Mouse (Mus musculus): ENCODE results near the gene Mrpl53.

Mrpl53 gene

DNA sequence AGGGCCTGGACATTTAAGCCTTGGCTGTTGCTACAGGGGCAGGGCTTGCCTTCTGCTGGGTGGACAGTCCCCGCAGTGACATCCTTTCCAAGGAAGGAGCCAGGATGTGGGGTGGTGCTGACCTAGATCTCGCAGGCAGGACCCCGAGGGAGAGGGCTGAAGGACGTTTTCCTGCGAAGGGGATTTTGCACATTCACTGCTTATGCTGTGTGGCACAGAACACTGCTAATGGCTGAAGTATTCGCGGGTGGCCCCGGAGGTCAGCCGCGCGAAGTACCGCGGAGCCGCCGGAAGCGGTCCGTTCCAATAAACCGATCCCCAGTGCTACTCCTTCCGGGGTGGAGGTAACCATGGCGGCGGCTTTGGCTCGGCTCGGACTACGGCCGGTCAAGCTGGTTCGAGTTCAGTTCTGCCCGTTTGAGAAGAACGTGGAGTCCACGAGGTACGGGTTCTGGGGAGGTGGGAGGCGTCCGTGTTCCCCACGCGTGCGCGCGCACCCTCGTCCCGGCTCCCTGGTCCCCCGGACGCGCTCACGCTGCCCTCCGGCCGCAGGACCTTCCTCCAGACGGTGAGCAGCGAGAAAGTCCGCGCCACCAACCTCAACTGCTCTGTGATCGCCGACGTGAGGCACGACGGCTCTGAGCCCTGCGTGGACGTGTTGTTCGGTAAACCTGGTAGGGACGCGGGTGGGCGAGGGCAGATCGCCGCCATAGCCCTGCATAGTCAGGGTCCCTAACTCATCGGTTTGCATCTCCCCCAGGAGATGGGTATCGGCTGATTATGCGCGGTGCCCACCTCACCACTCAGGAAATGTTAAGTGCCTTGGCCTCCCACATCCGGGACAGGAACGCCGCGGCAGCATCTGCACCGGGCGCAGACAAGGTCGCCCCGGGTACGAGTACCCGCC lies at the start of gene Mrpl53:
TSS of gene Mrpl53 (plus strand) at position 279 of the 907 bp plus-strand sequence.
- peak; percentile 98 for DNase-seq

DNA sequence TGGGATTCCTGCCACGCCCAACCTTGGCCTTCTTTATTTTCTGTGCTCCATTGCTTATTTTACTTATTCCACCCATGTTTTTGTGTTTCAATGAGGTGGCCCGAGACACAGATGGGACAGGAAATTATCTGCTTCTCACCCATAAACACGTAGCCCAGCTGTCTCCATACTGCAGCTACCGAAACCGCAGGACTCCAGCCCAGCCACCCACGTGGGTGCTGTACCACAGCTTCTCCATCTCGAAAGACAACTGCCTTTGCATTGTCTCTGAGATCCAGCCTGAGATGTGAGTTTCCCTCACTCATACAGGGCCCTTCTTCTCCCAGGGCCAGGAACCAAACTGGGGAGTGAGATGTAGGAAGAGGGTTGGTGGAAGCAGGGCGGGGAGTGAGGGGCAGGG lies 42.8 kb upstream of the Mrpl53 start:
- no peak for DNase-seq

DNA sequence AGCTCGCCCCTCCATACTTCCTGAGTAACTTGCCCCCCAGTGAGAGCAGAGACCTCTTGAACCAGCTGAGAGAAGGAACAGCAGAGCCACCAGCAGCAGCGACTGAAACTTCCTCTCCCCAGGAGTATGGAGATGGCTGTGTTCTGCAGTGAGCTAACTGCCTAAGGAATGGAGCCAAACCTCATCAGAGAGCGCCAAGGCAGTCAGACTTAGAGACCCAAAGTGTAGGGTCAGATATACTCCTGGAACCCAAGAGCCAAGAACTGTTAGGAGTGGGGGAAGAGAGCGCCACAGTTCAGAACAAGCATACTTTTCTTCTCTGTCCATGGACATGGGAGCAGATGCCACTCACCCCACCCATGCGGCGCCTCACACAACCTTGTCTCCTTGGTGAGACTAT lies 42.4 kb upstream of the Mrpl53 start:
- DNase-seq = no peak

DNA sequence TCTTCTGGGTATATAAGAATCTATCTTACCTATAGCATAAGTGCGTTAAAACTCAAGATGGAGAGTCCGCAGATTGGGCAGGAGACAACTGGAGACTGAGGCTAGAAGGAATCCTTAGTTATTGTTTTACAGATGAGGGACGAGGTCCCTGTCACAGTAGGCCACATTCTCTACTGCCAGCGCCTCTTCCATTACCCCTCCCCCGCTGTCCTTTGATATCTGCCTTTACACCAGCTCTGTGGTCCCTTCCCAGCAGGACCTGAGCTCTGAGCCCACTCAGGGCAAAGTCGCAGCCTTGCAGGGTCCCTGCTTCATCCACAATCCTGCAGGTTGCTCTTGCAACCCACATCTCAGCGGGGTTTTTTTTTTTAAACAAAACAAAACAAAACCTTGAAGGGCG lies 40.6 kb upstream of the Mrpl53 start:
- no peak for DNase-seq

DNA sequence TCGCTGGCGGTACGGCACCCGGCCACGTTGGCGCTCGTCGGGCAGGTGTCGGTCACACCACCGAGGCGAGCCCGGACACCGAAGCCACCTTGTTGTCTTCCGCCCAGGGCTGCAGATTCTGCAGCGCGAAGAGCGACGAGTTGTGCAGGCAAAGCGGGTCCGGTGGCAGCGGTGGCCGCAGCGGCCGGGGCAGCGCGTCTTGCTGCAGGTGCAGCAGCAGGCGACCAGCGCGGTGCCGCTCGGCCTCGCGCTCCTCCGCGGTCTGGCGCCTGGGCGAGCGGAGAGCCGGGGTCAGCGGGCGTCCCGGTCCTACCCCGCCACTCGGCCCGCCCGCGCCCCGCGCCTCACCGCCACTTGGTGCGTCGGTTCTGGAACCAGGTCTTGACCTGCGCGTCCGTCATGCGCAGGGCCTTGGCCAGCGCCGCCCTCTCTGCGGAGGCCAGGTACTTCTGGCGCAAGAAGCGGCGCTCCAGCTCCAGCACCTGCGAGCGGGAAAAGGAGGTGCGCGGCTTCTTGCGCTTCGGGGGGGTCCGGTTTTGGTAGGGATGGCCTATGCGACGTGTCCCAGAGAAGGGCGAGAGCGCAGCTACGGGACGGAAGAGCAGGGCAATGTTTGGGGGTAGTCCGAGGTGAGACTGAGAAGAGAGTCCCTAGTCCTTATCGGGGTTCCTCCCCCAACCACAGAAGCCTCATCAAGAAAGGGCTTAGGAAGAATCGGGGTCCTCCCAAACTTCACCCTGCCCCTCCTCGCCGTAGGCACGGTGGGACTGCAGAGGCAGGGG lies 39.9 kb upstream of the Mrpl53 start:
- DNase-seq = no peak

DNA sequence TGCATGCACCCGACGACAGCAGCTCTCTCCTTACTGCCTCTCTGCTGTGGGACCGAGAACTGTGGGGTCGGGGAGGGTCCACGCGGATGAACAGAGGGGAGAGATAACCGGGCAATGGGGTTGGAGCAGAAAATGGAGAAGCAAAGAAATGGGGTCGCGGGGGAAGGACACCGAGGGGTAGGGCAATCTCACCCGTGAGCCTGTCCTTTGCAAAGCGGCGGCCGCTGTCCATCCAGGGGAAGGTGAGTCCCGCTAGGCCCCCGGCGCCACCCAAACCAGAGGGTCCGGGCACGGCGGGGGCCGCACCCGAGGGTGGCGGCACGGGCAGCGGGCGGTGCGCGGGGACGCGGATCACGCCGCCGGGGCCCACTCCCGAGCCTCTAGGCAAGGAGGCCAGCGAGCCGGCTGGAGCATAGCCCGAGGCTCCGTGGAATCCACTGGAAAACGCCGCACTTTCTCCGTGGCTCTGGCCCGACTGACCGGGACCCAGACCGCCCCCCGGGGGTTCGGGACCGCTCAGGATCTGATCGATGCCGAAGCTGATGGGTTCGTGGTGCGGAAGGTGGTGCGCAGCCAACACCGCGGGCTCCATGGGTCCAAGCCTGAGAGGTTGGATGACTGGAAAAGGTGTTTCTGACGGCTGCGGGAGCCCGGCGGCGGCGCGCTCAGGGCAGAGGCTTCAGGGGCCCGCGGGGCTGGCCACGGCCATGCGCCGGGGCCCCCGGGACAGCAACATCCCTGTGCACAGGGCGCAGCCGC lies 39.2 kb upstream of the Mrpl53 start:
- no peak for DNase-seq

DNA sequence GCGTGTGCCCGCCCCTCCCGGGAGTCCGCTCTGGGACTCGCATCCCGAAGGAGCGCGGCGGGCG lies 38.8 kb upstream of the Mrpl53 start, which contains the start of gene Tlx2:
TSS of gene Tlx2 (minus strand) at position 47 of the 64 bp plus-strand sequence.
- no peak for DNase-seq

DNA sequence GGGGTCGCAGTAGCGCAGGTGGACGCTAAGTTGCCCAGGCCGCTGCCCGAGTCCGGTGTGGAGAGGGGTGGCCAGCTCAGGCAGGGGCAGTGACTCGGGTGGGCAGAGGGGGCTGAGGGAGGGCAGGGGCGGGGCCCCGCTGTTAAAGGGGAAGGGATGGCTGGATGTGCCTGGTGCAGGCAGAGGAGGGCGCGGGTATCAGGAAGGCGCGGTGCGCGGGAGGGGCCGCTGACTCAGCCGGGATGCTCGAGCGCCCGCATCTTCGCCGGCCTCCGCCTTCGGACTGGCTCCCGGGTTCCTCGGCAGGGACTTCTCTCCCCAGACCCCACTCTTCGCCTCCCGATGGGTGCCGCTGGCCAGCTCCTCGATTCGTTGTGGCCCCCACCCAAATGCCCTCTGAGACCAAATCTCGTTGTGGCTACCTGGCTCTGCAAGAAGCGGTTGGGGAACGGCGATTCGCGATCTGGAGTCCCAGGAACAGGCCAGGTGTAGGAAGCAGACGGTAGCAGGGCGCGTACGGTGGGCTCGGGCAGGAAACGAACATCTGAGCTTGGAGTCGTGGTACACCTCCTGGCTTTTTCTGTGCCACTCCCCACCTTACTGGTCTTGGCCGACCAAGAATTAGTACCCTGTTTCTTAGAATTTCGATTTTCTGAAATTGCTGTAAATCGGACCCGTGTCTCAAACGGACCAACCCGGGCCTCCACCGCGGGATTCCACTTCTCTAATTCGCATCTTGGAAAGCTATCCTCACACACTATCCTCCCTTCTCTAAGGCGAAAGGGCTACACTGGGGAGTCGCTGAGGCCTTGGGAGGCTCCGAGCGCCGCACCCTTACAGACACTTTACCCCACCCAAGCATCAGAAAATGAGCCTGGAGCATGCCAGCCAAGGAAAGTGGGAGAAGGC lies 38.3 kb upstream of the Mrpl53 start:
- no peak for DNase-seq

DNA sequence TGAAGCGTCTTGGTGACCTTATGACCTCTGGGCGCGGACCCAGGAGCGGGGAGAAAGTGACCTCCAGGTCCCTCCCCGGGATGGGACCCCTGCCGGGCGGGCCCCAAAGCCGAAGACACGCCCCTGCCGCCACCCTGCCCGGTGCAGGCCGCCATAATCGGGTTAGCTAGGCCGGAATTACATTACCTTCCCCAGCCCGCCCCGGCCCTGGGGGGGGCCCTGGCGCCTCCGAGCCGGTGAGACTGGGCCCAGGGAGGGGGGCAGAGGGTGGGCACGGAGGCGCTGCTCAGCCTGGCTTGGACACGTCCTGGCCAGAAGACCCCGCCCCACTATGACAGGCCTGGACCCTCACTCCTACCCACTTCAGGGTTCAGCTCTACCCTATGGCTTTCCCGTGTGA lies 37.6 kb upstream of the Mrpl53 start:
- DNase-seq = no peak

DNA sequence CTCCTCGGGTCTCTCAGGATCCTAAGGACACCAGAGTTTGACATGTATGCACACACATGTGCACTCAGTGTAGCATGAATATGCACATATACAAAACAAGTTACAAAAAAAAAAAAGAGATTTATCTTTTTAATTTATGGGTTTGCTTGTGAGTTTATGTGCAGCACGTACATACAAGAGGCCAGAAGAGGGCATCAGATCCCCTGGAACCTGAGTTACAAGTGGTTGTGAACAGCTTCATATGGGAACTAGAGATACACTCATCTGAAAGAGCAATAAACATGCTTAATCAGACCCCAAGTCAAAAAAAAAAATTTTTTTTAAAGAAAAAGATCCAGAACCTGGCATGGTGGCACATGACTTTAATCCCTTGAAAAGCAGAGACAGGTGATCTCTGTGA lies 33.9 kb upstream of the Mrpl53 start:
- DNase-seq = no peak

DNA sequence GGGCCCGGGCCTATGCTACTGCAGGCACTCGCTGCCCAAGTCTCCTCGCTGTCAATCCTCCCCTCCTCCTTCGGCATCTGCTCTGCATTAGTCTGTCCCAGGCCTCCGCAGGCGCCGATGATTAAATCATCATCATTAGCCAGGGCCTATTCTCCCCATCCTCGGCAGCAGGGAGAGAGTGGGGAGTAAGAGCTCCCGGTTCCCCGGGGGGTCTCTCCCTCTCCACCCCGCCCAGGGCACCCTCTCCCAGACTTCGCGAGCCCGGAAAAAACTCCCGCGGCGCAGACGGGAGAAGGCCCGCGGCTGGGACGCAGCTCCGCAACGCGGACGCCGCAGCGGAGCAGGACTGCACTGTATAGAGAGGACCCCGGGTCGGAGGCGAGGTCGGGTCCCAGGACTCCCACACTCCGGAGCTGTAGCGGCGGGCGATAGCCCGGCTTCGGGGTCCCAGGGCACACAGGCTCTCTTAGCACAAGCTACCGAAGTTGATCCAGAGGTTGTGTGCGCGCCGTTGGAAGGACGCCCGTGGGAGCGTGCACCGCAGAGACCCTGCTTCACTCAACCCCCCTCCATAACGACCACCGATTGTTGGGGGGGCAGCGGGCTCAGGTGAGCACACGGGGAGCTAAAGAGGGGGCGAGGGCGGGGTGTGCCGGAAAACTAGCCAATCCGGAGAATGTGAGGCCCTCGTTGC lies 31.1 kb upstream of the Mrpl53 start, which contains the start of gene Pcgf1:
TSS of gene Pcgf1 (plus strand) at position 240 of the 694 bp plus-strand sequence.
- no peak for DNase-seq

DNA sequence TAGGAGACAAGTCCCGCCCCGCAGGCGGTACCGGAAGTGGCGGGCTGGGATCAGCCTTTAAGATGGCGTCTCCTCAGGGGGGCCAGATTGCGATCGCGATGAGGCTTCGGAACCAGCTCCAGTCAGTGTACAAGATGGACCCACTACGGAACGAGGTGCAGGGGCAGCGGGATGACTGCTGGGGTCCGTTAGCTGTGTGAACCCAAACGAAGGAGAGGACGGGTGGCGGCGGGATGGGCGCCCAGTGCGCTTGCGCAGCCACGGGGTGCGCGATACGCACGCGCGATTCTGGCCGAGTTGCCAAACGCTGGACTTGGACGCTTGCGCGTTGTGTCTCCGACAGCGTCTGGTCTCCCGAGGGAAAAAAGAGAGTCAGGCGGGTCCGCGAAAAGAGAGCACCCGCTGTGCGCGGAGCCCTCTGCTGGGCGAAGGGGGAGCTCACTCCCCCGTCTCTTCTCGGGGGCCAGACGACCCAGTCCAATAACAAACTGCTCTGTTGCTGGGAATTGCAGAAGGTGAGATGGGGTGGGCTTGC lies 30.4 kb upstream of the Mrpl53 start:
- peak; percentile 100 for DNase-seq

DNA sequence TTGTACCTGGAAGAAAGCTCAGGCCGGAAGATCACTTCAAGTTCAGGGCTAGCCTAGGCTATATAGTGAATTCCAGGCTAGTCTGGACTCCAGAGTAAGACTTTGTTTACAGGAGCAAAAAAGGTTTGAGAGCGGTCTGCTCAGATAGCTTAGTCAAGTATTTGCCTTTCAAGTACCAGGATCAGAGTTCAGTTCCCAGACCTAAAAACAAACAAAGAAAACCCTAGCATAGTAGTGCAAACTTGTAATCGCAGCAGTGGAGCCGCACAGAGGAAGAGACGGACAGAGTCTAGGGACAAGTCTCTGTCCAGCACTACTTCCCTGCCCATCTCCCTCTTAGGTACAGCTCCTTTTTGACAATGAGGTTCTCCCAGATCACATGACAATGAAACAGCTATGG lies 28.6 kb upstream of the Mrpl53 start:
- no peak for DNase-seq

DNA sequence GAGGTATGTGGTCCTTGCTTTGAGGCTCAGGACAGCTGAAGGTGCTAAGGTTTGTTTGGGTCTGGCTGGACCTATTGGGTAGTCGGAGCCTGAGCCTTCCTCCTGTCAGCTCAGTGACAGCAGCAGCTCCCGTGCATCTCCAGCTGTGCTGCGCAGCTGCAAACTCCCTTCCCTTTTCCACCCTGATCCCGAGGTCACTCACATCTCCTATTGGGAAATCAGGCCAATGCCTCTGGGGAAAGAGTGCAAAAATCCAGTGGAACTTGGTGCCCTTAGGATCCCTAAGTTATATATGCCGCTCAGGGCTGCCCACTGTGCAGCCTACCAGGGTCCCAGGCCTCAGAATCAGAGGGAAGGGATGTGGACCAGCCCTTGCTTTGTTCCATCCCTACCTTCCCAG lies 25.3 kb upstream of the Mrpl53 start:
- no peak for DNase-seq

DNA sequence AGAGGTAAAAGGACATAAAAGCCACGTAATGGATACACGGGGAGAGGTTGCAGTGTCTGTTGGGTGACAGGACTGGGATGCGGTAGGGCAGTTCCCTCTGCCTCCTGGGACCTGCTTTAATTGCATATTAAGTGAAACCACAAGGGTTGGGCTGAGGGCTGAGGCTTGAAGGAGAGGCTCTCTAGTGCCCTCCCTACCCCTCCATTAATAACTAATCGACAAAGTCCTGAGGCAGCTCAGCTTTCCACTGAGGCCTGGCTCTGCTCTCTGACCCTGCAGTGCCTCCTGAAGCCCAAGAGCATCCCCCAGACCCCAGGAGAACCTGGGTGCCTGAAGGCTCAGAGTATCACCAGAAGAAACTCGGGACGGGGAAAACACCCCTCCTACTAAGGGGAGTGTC lies 24.4 kb upstream of the Mrpl53 start:
- no peak for DNase-seq

DNA sequence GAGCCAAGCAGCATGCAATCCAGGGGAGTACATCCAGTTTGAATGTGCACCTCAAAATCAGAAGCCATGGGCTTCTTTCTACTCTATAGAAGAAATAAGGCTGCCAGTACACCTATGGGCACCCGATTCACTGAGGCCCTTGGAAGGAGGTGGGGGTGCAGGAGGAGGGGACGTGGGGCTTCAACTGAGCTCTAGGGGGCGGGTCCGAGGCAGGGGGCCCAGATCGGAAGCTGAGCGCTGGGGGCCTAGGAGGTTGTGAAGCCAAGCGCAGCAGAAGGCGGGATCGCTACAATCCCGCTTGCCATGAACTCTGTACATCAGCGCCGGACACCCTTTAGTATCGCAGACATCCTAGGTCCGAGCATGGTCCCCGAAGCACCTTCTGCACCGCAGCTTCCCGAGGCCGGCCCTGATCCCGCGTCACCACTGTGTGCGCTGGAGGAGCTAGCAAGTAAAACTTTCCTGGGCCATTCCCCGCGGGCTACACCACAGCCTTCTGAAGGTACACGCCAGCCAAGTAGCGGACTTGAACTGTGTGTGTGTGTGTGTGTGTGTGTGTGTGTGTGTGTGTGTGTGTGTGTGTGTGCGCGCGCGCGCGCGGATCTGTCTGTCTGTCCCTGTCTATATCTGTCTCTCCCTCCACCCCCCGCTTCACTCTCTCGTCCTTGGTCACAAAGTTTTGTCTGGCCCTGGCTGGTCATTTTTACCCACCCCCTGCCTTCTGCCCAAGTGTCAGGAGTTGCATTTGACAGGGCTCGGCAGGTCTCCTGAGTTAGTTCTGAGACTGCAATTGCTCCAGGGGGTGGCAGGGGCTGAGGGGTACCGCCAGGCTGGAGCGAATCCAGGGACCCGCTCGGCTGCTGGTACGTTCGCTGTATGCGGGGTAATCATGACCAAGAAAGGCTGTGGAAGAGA lies 22.5 kb upstream of the Mrpl53 start, which contains the start of gene Lbx2:
TSS of gene Lbx2 (plus strand) at position 247 of the 915 bp plus-strand sequence.
- DNase-seq = no peak

DNA sequence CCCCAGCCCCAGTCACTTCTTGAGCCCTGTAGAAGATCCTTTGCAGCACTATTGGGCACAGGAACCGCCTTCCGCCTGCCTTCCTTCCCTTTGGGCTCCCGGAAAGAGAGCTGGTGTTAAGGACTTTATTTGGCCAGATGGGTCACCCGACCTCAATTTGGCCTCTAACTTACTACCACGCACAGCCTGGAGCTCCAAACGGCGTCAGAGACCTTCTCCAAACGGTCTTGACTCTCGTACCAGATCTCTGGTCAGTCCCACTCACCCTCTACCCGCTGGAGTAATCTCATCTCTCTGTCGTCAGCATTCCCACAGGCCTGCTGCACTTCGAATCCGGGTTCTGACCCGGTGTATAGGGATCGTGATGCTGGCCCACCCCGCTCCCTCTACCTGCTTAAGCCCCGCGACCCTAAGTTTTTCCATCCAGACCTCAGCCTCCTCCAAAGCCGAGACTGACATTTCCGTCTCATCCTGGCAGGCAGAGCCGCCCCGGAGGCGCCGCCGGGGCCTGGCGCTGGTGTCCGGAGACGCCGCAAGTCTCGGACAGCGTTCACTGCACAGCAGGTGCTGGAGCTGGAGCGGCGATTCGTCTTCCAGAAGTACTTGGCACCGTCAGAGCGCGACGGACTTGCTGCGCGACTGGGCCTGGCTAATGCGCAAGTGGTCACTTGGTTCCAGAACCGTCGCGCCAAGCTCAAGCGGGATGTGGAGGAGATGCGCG lies 21.5 kb upstream of the Mrpl53 start:
- peak; percentile 95 for DNase-seq

DNA sequence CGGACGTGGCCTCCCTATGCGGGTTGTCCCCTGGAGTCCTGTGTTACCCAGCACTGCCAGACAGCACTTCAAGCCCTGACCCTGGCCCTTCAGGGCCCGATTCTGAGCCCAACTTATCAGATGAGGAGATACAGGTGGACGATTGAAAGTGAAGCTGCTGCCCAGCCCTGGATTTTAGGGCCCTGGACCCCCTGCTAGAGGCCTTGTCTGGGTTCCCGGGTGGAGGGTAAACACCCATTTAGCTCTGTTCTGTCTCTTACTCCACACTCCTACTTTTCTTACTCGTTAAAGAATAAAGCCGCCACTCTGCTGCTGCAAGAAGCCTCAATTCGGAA lies 20.9 kb upstream of the Mrpl53 start:
- no peak for DNase-seq

DNA sequence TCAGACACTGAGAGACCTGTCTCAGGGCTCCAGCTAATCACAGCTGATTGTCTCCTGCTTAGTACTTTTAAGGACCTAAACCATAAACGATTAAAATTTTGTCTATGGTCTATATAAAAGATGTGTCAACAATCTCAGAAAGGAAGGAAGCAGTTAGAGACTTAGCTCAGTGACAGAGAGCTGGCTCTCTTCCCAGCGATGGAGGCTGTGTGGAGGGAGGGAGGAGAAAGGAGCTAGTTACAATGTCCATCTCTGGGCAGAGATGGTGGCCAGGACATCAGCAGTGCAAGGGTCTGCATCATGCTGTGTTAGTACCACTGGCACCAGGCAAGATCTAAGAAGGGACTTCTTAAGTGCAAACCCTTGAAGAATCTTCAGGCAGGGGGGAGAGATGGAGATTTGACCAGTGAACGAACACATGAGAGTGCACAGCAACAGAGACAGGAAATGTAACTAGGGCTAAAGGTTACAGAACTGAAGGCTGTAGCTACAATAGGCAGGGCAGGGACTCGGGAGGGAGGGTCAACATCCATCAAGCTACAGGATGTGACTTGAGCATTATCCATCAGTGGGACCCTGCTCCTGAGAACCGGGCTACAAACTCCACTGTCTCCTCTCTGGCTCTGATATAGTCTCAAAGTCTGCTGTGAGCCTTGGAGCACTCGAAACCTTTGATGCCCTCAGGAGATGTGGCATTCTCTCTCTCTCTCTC lies 16.3 kb upstream of the Mrpl53 start:
- no peak for DNase-seq

Measured in heart, adult 11 months (tissue).